Mouse (Mus musculus) midbrain, embryonic 13.5 days (tissue): ENCODE data around the gene Epb42. TPM values are rescaled to one million over a fixed set of nuclear protein-coding genes. Genes with fewer than 3 reads are reported as not detected.
"Not testable (repeated sequence)": the region's sequence is repeated elsewhere in the genome, so short reads cannot be mapped to it uniquely, and the experiment has no call there.

Experiments
- ATAC-seq: fragments of 200-750 bp; cut with Nextera tagmentation; 2 replicates; pipeline ENCODE4 v1.8.0; 2017; ENCODE audit warnings: mild to moderate bottlenecking, moderate TSS enrichment, moderate library complexity
- H3K27ac ChIP-seq: fragments of 300-500 bp; sonication (generic); 2 replicates; pipeline ENCODE4 v1.5.1; 2015; ENCODE audit warnings: inconsistent platforms, mild to moderate bottlenecking, moderate library complexity
- H3K27me3 ChIP-seq: fragments of 300-500 bp; sonication (generic); 2 replicates; pipeline ENCODE4 v1.6.1; 2015; ENCODE audit warnings: mild to moderate bottlenecking, inconsistent platforms
- H3K36me3 ChIP-seq: fragments of 300-500 bp; sonication (generic); 2 replicates; pipeline ENCODE4 v1.6.1; 2015; ENCODE audit warnings: mild to moderate bottlenecking, inconsistent platforms
- H3K4me1 ChIP-seq: fragments of 300-500 bp; sonication (generic); replicated peaks from 2 replicates; pipeline ENCODE4 v1.6.1; 2015; ENCODE audit warnings: inconsistent platforms
- H3K4me2 ChIP-seq: fragments of 300-500 bp; sonication (generic); replicated peaks from 2 replicates; pipeline ENCODE4 v1.6.1; 2015; ENCODE audit warnings: moderate library complexity, mild to moderate bottlenecking, inconsistent platforms
- H3K4me3 ChIP-seq: fragments of 300-500 bp; sonication (generic); replicated peaks from 2 replicates; pipeline ENCODE4 v1.5.1; 2015; ENCODE audit warnings: mild to moderate bottlenecking, inconsistent platforms
- H3K9ac ChIP-seq: fragments of 300-500 bp; sonication (generic); replicated peaks from 2 replicates; pipeline ENCODE4 v1.6.1; 2015; ENCODE audit warnings: mild to moderate bottlenecking, inconsistent platforms
- H3K9me3 ChIP-seq: fragments of 300-500 bp; sonication (generic); 2 replicates; pipeline ENCODE4 v1.6.1; 2016; ENCODE audit warnings: mild to moderate bottlenecking, inconsistent platforms
- WGBS: fragments of 180-500 bp; shearing (Covaris S2); methylation state at CpG from one replicate; pipeline ENCODE4 v1.1.7; 2015; 5-methylcytosine and 5-hydroxymethylcytosine counted together
- polyA plus RNA-seq: library from polyadenylated mRNA; unstranded; fragments of >200 nt; fragmentation: Nextera tagmentation; extraction: Ambion mirVana; gene quantifications from 2 replicates; pipeline ENCODE4 v1.2.1, GENCODE M21; 2015

The Epb42 gene
- polyA plus RNA-seq, 1 experiment from 2014 or later: 0.98 TPM

GRCm38 (mm10) chr2:121041098-121041497 is 4.2 kb upstream of the Epb42 start:
- no peaks in the 10 kb centered on the region for H3K4me1 ChIP-seq
- H3K27me3 ChIP-seq: no peaks in the 10 kb centered on the region
- no peak overlapping the region for H3K4me3 ChIP-seq
- H3K9ac ChIP-seq: no peak overlapping the region
- no peak overlapping the region for H3K27ac ChIP-seq
- no peak overlapping the region for H3K4me2 ChIP-seq
- H3K9me3 ChIP-seq: no peaks in the 10 kb centered on the region
- 62% methylated on average over 5 of the region's 5 CpGs for WGBS
- no peaks in the 10 kb centered on the region for H3K36me3 ChIP-seq
- no peak for ATAC-seq

GRCm38 (mm10) chr2:121039382-121039781 is 2.5 kb upstream of the Epb42 start:
- Histone ChIP-seq H3K4me1 (no peaks in the 10 kb centered on the region), H3K9ac (no peak overlapping the region), H3K27me3 (no peaks in the 10 kb centered on the region), H3K9me3 (no peaks in the 10 kb centered on the region), H3K4me3 (no peak overlapping the region), H3K36me3 (no peaks in the 10 kb centered on the region), H3K4me2 (no peak overlapping the region), H3K27ac (no peak overlapping the region)
- 96% methylated on average over 1 of the region's 1 CpGs for WGBS
- no peak for ATAC-seq

GRCm38 (mm10) chr2:121038851-121039250 is 2.0 kb upstream of the Epb42 start:
- H3K9me3 ChIP-seq, H3K4me3 ChIP-seq, H3K27ac ChIP-seq, H3K9ac ChIP-seq, H3K36me3 ChIP-seq, H3K27me3 ChIP-seq, ATAC-seq, H3K4me2 ChIP-seq, H3K4me1 ChIP-seq: not testable (repeated sequence)
- 95% methylated on average over 1 of the region's 1 CpGs for WGBS

- ATAC-seq: no peak
- WGBS: 68% methylated on average over 5 of the region's 5 CpGs
- Histone ChIP-seq H3K36me3 (peaks cover 1% of the 10 kb centered on the region), H3K4me1 (no peaks in the 10 kb centered on the region), H3K4me3 (no peak overlapping the region), H3K27ac (no peak overlapping the region), H3K9me3 (no peaks in the 10 kb centered on the region), H3K9ac (no peak overlapping the region), H3K27me3 (no peaks in the 10 kb centered on the region), H3K4me2 (no peak overlapping the region)
Measured at GRCm38 (mm10) chr2:121022918-121023317, 14.0 kb downstream of the Epb42 start.

- H3K27ac ChIP-seq: no peak overlapping the region
- H3K4me1 ChIP-seq: no peaks in the 10 kb centered on the region
- H3K9ac ChIP-seq: no peak overlapping the region
- no peak overlapping the region for H3K4me3 ChIP-seq
- no peaks in the 10 kb centered on the region for H3K27me3 ChIP-seq
- no peak for ATAC-seq
- H3K4me2 ChIP-seq: no peak overlapping the region
- no peaks in the 10 kb centered on the region for H3K9me3 ChIP-seq
- H3K36me3 ChIP-seq: peaks cover 44% of the 10 kb centered on the region
- 90% methylated on average over 1 of the region's 1 CpGs for WGBS
Measured at GRCm38 (mm10) chr2:121017151-121017550, 19.7 kb downstream of the Epb42 start.

- WGBS: 83% methylated on average over 9 of the region's 9 CpGs
- Histone ChIP-seq H3K9me3 (no peaks in the 10 kb centered on the region), H3K4me3 (no peak overlapping the region), H3K36me3 (peaks cover 54% of the 10 kb centered on the region), H3K27ac (no peak overlapping the region), H3K4me1 (no peaks in the 10 kb centered on the region), H3K4me2 (no peak overlapping the region), H3K9ac (no peak overlapping the region), H3K27me3 (no peaks in the 10 kb centered on the region)
- no peak for ATAC-seq
Measured at GRCm38 (mm10) chr2:121016226-121016625, 20.6 kb downstream of the Epb42 start.

GRCm38 (mm10) chr2:121015507-121015906 is 21.4 kb downstream of the Epb42 start:
- Histone ChIP-seq H3K27me3 (no peaks in the 10 kb centered on the region), H3K9me3 (no peaks in the 10 kb centered on the region), H3K27ac (no peak overlapping the region), H3K4me2 (no peak overlapping the region), H3K36me3 (peaks cover 58% of the 10 kb centered on the region), H3K4me3 (no peak overlapping the region), H3K9ac (no peak overlapping the region), H3K4me1 (no peaks in the 10 kb centered on the region)
- WGBS: 87% methylated on average over 2 of the region's 2 CpGs
- ATAC-seq: no peak

- H3K4me1 ChIP-seq: peaks cover 14% of the 10 kb centered on the region
- peaks cover 54% of the 10 kb centered on the region for H3K36me3 ChIP-seq
- H3K9me3 ChIP-seq: no peaks in the 10 kb centered on the region
- ATAC-seq: no peak
- H3K9ac ChIP-seq: no peak overlapping the region
- H3K27me3 ChIP-seq: no peaks in the 10 kb centered on the region
- no peak overlapping the region for H3K4me2 ChIP-seq
- 89% methylated on average over 9 of the region's 9 CpGs for WGBS
- H3K4me3 ChIP-seq: no peak overlapping the region
- H3K27ac ChIP-seq: no peak overlapping the region
Measured at GRCm38 (mm10) chr2:121012676-121013075, 24.2 kb downstream of the Epb42 start.

GRCm38 (mm10) chr2:121009071-121009677 is 27.7 kb downstream of the Epb42 start:
- Histone ChIP-seq H3K27ac (no peak overlapping the region), H3K9ac (peak overlapping the region; percentile 85), H3K36me3 (peaks cover 29% of the 10 kb centered on the region), H3K9me3 (no peaks in the 10 kb centered on the region), H3K4me2 (peak overlapping the region; percentile 90), H3K4me3 (peak overlapping the region; percentile 88), H3K4me1 (peaks cover 14% of the 10 kb centered on the region), H3K27me3 (no peaks in the 10 kb centered on the region)
- no peak for ATAC-seq
- 29% methylated on average over 5 of the region's 5 CpGs for WGBS

GRCm38 (mm10) chr2:121008664-121009007 is 28.2 kb downstream of the Epb42 start:
- peak; percentile 62; the same call in 1 of the 2 replicates for ATAC-seq
- Histone ChIP-seq H3K4me2 (peak overlapping the region; percentile 90), H3K36me3 (peaks cover 25% of the 10 kb centered on the region), H3K27ac (peak overlapping the region; percentile 71), H3K9me3 (no peaks in the 10 kb centered on the region), H3K9ac (peak overlapping the region; percentile 85), H3K4me3 (peak overlapping the region; percentile 88), H3K4me1 (peaks cover 14% of the 10 kb centered on the region), H3K27me3 (no peaks in the 10 kb centered on the region)
- WGBS: 1% methylated on average over 12 of the region's 12 CpGs

GRCm38 (mm10) chr2:121007925-121008663 is 28.8 kb downstream of the Epb42 start, which contains the start of gene Ccndbp1:
TSS of gene Ccndbp1 (plus strand) at chr2:121008403.
- H3K4me2 ChIP-seq: peak within 1 kb of the TSS; percentile 90
- H3K36me3 ChIP-seq: peaks cover 22% of the 10 kb centered on the region
- peaks cover 14% of the 10 kb centered on the region for H3K4me1 ChIP-seq
- WGBS: 2% methylated on average over 32 of the region's 34 CpGs
- peak within 1 kb of the TSS; percentile 88 for H3K4me3 ChIP-seq
- H3K27ac ChIP-seq: peak within 1 kb of the TSS; percentile 71
- no peaks in the 10 kb centered on the region for H3K27me3 ChIP-seq
- H3K9ac ChIP-seq: peak within 1 kb of the TSS; percentile 85
- ATAC-seq: peak; percentile 97
- no peaks in the 10 kb centered on the region for H3K9me3 ChIP-seq

- Histone ChIP-seq H3K9me3 (no peaks in the 10 kb centered on the region), H3K4me1 (peaks cover 14% of the 10 kb centered on the region), H3K27ac (no peak overlapping the region), H3K36me3 (peaks cover 12% of the 10 kb centered on the region), H3K4me3 (no peak overlapping the region), H3K9ac (no peak overlapping the region), H3K4me2 (no peak overlapping the region), H3K27me3 (no peaks in the 10 kb centered on the region)
- 90% methylated on average over 1 of the region's 1 CpGs for WGBS
- ATAC-seq: no peak
Measured at GRCm38 (mm10) chr2:121006986-121007385, 29.9 kb downstream of the Epb42 start.
